Mouse (Mus musculus) megakaryocyte, embryonic 14.5 days (primary cell): ENCODE measurements around the gene Vrk3.

Experiments
- FLI1 ChIP-seq: IDR thresholded peaks from 2 replicates; pipeline ENCODE4 v1.6.1; 2012; ENCODE audit warnings: low read length, inconsistent platforms, mixed read lengths
- GATA1 ChIP-seq: IDR thresholded peaks from 3 replicates; pipeline ENCODE4 v1.6.1; 2012; ENCODE audit warnings: mixed read lengths, low read length, inconsistent platforms, borderline replicate concordance

DNA sequence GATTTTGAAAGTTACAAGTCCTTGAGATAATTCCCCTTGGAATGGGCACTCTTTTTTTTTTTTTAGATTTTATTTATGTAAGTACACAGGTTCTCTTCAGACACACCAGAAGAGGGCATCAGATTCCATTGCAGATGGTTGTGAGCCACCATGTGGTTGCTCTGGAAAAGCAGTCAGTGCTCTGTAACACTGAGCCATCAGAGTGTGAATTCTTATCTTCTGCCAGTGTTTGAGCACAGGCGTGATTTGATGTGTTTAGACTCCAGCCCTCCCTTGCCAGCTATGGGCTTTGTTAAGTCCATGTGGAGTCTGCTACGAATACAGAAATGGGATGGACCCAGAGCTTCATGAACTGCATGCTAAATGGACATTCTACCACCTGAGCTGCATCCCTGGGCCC is 70.0 kb downstream of the Vrk3 start:
- no peak for TF ChIP-seq GATA1
- no peak for TF ChIP-seq FLI1
